Mouse (Mus musculus) thymus, adult 2 months (tissue): Measurements from ENCODE around the gene Arhgef39. TPM values are rescaled to one million over a fixed set of nuclear protein-coding genes. Genes with fewer than 3 reads are reported as not detected.

Experiments used
- DNase-seq: peaks from one replicate; pipeline ENCODE4 v3.0.0; 2021
- H3K27ac ChIP-seq: fragments of 200-500 bp; 2 replicates; pipeline ENCODE4 v1.5.1; 2012; ENCODE audit warnings: low read length, control low read depth; ENCODE audit not compliant: control insufficient read depth, insufficient read depth
- H3K27me3 ChIP-seq: fragments of 200-500 bp; 2 replicates; pipeline ENCODE4 v1.6.1; 2012; ENCODE audit warnings: mild to moderate bottlenecking, low read length, moderate library complexity, mixed read lengths; ENCODE audit not compliant: control insufficient read depth, insufficient read depth
- H3K36me3 ChIP-seq: fragments of 200-500 bp; 2 replicates; pipeline ENCODE4 v1.6.1; 2012; ENCODE audit warnings: mild to moderate bottlenecking, low read length, moderate library complexity; ENCODE audit not compliant: control insufficient read depth, insufficient read depth
- H3K4me1 ChIP-seq: fragments of 200-500 bp; replicated peaks from 2 replicates; pipeline ENCODE4 v1.6.1; 2012; ENCODE audit warnings: low read length; ENCODE audit not compliant: control insufficient read depth, insufficient read depth
- H3K4me3 ChIP-seq: fragments of 200-500 bp; 2 replicates; pipeline ENCODE4 v1.5.1; 2012; ENCODE audit warnings: mild to moderate bottlenecking, low read length, control low read depth, moderate library complexity; ENCODE audit not compliant: control insufficient read depth, insufficient read depth
- CTCF ChIP-seq: fragments of 200-500 bp; IDR thresholded peaks from 2 replicates; pipeline ENCODE4 v1.5.1; 2012; ENCODE audit warnings: mild to moderate bottlenecking, control low read depth, low read length, moderate library complexity, borderline replicate concordance; ENCODE audit not compliant: control insufficient read depth, poor library complexity, insufficient read depth; ENCODE audit errors: extremely low read depth
- POLR2A ChIP-seq: fragments of 200-500 bp; IDR thresholded peaks from 2 replicates; pipeline ENCODE4 v1.6.1; 2012; ENCODE audit warnings: mild to moderate bottlenecking, low read length, control low read depth, moderate library complexity; ENCODE audit not compliant: control insufficient read depth, poor library complexity, insufficient read depth; ENCODE audit errors: extremely low read depth
- WGBS: fragments of 180-500 bp; shearing (Covaris S2); methylation state at CpG from one replicate; pipeline ENCODE4 v1.1.7; 2018; 5-methylcytosine and 5-hydroxymethylcytosine counted together
- polyA plus RNA-seq: library from polyadenylated mRNA; depleted of rRNA; stranded (reverse); fragments of >200 nt; gene quantifications from 2 replicates; pipeline ENCODE4 v1.2.3, GENCODE M21; 2012; rRNA removed

The Arhgef39 gene
- 105 and 108 TPM in 2 replicates for polyA plus RNA-seq

DNA sequence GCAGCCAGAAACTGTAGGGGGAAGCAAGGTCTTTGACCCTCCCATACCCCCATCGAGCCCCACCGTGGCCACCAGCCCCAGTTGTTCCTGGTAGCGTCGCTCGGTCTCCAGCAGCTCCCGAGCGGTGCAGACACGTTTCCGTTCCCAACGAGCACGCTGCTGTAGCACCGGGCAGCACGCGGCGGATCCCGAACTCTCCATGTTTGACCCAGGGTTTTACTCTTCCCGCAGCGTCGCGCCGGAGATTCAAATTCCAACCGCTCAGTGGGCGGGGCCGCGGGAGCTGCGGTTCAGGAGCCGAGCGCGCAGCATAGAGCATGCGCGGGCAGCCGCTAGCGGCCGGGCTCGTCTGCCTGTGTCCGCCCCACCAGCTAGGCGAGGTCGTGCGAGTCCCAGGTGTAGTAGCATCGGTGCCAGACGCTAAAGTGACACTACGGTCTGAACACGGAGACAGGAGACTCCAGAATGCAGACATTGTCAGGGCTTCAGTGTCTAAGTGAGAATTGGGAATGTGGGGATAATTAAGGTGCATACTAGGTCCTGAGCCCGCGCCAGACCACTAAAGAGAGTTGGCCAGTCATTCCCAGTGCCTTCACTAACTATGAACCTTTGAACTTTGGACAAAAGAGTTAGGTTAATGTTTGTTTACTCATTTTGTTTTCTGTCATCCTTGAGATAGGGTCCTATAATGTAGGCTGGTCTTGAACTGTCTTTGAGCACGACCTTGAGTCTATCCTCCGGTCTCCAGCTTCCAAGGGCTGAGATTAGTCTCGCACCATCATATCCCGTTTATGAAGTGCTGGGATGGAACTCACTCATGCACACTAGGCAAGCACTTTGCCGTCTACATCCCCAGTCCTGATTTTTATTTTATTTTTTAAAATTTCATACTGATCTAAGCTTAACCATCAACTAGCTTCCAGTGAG is at the start of gene Arhgef39:
TSS of gene Arhgef39 (minus strand) at position 289 of the 927 bp plus-strand sequence.
- WGBS: 8% methylated on average over 50 of the region's 50 CpGs
- Histone ChIP-seq H3K27me3 (no peaks in the 10 kb centered on the region), H3K4me1 (peaks cover 33% of the 10 kb centered on the region), H3K36me3 (no peaks in the 10 kb centered on the region), H3K4me3 (peak within 1 kb of the TSS; percentile 76), H3K27ac (no peak within 1 kb of the TSS)
- TF ChIP-seq CTCF (no peak), POLR2A (0 out of 2 replicates have a peak, but pooled peaks have one; percentile 18)
- DNase-seq: peak; percentile 80

DNA sequence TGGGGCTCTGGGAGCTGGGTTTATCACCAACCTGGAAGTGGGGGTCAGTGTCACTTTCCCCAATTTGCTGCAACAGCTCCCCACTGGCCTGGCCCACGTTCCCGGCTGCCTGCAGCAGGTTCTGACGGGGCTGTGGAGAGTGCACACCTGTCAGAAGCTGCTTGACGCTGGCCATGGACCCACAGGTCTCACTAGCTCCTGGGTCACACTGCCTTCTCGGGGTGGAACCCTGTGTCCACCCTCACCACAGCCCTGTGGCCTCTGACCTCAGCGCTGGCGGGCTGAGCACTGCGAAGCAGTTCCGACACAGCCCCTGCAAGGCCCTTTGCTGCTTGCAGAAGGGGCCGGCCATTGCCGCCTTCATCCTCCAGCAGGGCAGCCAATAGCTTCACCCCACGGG is 49.6 kb upstream of the Arhgef39 start:
- 97% methylated on average over 12 of the region's 12 CpGs for WGBS
- TF ChIP-seq CTCF (no peak), POLR2A (no peak)
- H3K27ac ChIP-seq: no peak overlapping the region
- H3K4me3 ChIP-seq: no peak overlapping the region
- no peaks in the 10 kb centered on the region for H3K27me3 ChIP-seq
- no peak for DNase-seq
- no peaks in the 10 kb centered on the region for H3K4me1 ChIP-seq
- H3K36me3 ChIP-seq: peaks cover 99% of the 10 kb centered on the region

GRCm38 (mm10) chr4:43547160-43547559 is 47.7 kb upstream of the Arhgef39 start:
- 96% methylated on average over 8 of the region's 8 CpGs for WGBS

GRCm38 (mm10) chr4:43546375-43547047 is 47.0 kb upstream of the Arhgef39 start:
- Histone ChIP-seq H3K36me3 (peaks cover 99% of the 10 kb centered on the region), H3K27ac (no peak overlapping the region), H3K4me3 (no peak overlapping the region), H3K27me3 (no peaks in the 10 kb centered on the region), H3K4me1 (no peaks in the 10 kb centered on the region)
- 96% methylated on average over 12 of the region's 12 CpGs for WGBS
- no peak for DNase-seq
- TF ChIP-seq POLR2A: no peak
- TF ChIP-seq CTCF: no peak

More at GRCm38 (mm10) chr4:43547160-43547559, 47.7 kb upstream of the Arhgef39 start:
- TF ChIP-seq CTCF (no peak), POLR2A (no peak)
- H3K4me1 ChIP-seq: no peaks in the 10 kb centered on the region
- H3K27ac ChIP-seq: no peak overlapping the region
- no peak for DNase-seq
- H3K4me3 ChIP-seq: no peak overlapping the region
- no peaks in the 10 kb centered on the region for H3K27me3 ChIP-seq
- H3K36me3 ChIP-seq: peaks cover 99% of the 10 kb centered on the region

DNA sequence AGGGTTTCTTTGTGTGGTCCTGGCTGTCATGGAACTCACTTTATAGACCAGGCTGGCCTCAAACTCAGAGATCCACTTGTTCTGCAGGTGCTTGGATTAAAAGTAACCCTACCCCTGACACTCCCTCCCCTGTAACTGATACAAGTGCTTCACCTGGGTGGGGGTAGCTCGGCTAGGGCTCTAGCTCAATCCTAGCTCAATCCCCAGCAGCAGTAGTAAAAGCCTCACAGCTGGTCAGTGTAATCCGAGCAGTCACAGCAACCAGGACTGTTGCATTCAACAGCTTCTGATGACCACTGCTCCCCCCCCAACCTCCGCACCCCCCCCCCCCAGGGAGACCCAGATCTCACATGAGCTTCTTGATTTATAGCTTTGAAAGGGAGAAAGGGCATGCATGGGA is 42.5 kb upstream of the Arhgef39 start:
- DNase-seq: no peak
- Histone ChIP-seq H3K27ac (no peak overlapping the region), H3K4me3 (no peak overlapping the region), H3K27me3 (no peaks in the 10 kb centered on the region), H3K4me1 (no peaks in the 10 kb centered on the region), H3K36me3 (peaks cover 93% of the 10 kb centered on the region)
- TF ChIP-seq POLR2A: no peak
- TF ChIP-seq CTCF: no peak
- WGBS: 85% methylated on average over 3 of the region's 3 CpGs

DNA sequence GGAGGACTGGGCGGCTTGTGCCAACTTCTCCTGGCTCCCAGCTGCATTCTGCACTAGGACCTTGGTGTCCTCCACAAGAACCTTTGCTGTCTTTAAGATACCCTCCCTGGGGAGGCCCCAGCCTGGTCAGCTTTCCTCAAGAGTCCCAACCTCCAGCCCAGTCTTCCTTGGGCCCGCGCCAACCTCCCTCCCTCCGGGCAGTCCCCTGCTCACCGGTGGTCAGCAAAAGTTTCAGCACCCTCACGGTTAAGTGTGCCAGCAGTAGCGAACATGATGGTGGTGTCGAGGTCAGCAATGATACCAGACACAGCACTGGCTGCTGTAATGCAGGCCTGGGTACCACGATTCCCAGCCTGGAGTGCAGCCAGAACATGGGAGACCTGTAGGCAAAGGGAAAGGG is 36.5 kb upstream of the Arhgef39 start:
- peaks cover 97% of the 10 kb centered on the region for H3K36me3 ChIP-seq
- TF ChIP-seq CTCF (no peak), POLR2A (no peak)
- DNase-seq: no peak
- no peaks in the 10 kb centered on the region for H3K27me3 ChIP-seq
- no peak overlapping the region for H3K27ac ChIP-seq
- H3K4me3 ChIP-seq: no peak overlapping the region
- WGBS: 97% methylated on average over 9 of the region's 9 CpGs
- no peaks in the 10 kb centered on the region for H3K4me1 ChIP-seq
